Mouse (Mus musculus): ENCODE results near the gene Tnnt2.

The Tnnt2 gene

GRCm38 (mm10) chr1:135855344-135855687 lies 19.2 kb downstream of the Tnnt2 start:
- no peak for DNase-seq (ENCODE audit: low spot score in 2 of 2)

GRCm38 (mm10) chr1:135856070-135856469 lies 19.9 kb downstream of the Tnnt2 start:
- no peak for DNase-seq (ENCODE audit: low spot score in 2 of 2)

- no peak for DNase-seq (ENCODE audit: low spot score in 2 of 2)
Observed at GRCm38 (mm10) chr1:135857137-135857775, 21.1 kb downstream of the Tnnt2 start.

- no peak for DNase-seq (ENCODE audit: low spot score in 2 of 2)
Observed at GRCm38 (mm10) chr1:135858533-135858932, 22.4 kb downstream of the Tnnt2 start.

- no peak for DNase-seq (ENCODE audit: low spot score in 2 of 2)
Observed at GRCm38 (mm10) chr1:135861091-135861490, 24.9 kb downstream of the Tnnt2 start.

- DNase-seq (ENCODE audit: low spot score in 2 of 2): no peak
Observed at GRCm38 (mm10) chr1:135861980-135862552, 25.9 kb downstream of the Tnnt2 start.

GRCm38 (mm10) chr1:135862561-135862960 lies 26.4 kb downstream of the Tnnt2 start:
- no peak for DNase-seq (ENCODE audit: low spot score in 2 of 2)

- DNase-seq (ENCODE audit: low spot score in 2 of 2): no peak
Observed at GRCm38 (mm10) chr1:135863786-135864335, 27.7 kb downstream of the Tnnt2 start.

- DNase-seq (ENCODE audit: low spot score in 2 of 2): no peak
Observed at GRCm38 (mm10) chr1:135864830-135865229, 28.7 kb downstream of the Tnnt2 start.

- DNase-seq (ENCODE audit: low spot score in 2 of 2): peak; percentile 74 to 92
Observed at GRCm38 (mm10) chr1:135865518-135866194, 29.5 kb downstream of the Tnnt2 start.

- no peak for DNase-seq (ENCODE audit: low spot score in 2 of 2)
Observed at GRCm38 (mm10) chr1:135868570-135868969, 32.4 kb downstream of the Tnnt2 start.

GRCm38 (mm10) chr1:135872991-135873390 lies 36.8 kb downstream of the Tnnt2 start:
- DNase-seq (ENCODE audit: low spot score in 2 of 2): no peak

GRCm38 (mm10) chr1:135877248-135877647 lies 41.1 kb downstream of the Tnnt2 start:
- DNase-seq (ENCODE audit: low spot score in 2 of 2): no peak

- peak in 1 of 2 experiments; percentile 66 for DNase-seq (ENCODE audit: low spot score in 2 of 2)
Observed at GRCm38 (mm10) chr1:135882385-135883109, 46.4 kb downstream of the Tnnt2 start.

GRCm38 (mm10) chr1:135889461-135890185 lies 53.5 kb downstream of the Tnnt2 start:
- DNase-seq (ENCODE audit: low spot score in 2 of 2): no peak

- DNase-seq (ENCODE audit: low spot score in 2 of 2): no peak
Observed at GRCm38 (mm10) chr1:135891424-135892216, 55.5 kb downstream of the Tnnt2 start.

GRCm38 (mm10) chr1:135892233-135892632 lies 56.1 kb downstream of the Tnnt2 start:
- DNase-seq (ENCODE audit: low spot score in 2 of 2): no peak

- no peak for DNase-seq (ENCODE audit: low spot score in 2 of 2)
Observed at GRCm38 (mm10) chr1:135892764-135893163, 56.6 kb downstream of the Tnnt2 start.

GRCm38 (mm10) chr1:135893377-135893776 lies 57.2 kb downstream of the Tnnt2 start:
- no peak for DNase-seq (ENCODE audit: low spot score in 2 of 2)

GRCm38 (mm10) chr1:135895367-135895766 lies 59.2 kb downstream of the Tnnt2 start:
- DNase-seq (ENCODE audit: low spot score in 2 of 2): no peak

- no peak for DNase-seq (ENCODE audit: low spot score in 2 of 2)
Observed at GRCm38 (mm10) chr1:135899295-135899694, 63.1 kb downstream of the Tnnt2 start.
